Mouse (Mus musculus) right cerebral cortex, postnatal 4 days (tissue): ENCODE measurements around the gene Lgi4.

Source experiments
- DNase-seq: peaks from one replicate; pipeline ENCODE4 v3.0.0-alpha.2; 2022

Lgi4 gene

GRCm38 (mm10) chr7:31052636-31053434 lies 6.3 kb upstream of the Lgi4 start:
- peak; percentile 48 for DNase-seq

GRCm38 (mm10) chr7:31053882-31054447 lies 5.2 kb upstream of the Lgi4 start:
- DNase-seq = no peak

- DNase-seq = no peak
These were observed 4.4 kb upstream of the Lgi4 start for GRCm38 (mm10) chr7:31054661-31055320.

GRCm38 (mm10) chr7:31055354-31055824 lies 3.8 kb upstream of the Lgi4 start:
- DNase-seq = peak; percentile 62

GRCm38 (mm10) chr7:31055883-31056282 lies 3.3 kb upstream of the Lgi4 start:
- no peak for DNase-seq

- DNase-seq = no peak
These were observed 2.7 kb upstream of the Lgi4 start for GRCm38 (mm10) chr7:31056448-31056847.

GRCm38 (mm10) chr7:31057071-31057470 lies 2.1 kb upstream of the Lgi4 start, which contains the start of gene Fxyd1:
Gene Fxyd1 (minus strand): TSS chr7:31057199.
- DNase-seq = no peak

- DNase-seq = no peak
These were observed 1.4 kb upstream of the Lgi4 start for GRCm38 (mm10) chr7:31057730-31058129.

- DNase-seq = no peak
These were observed 931 bp upstream of the Lgi4 start for GRCm38 (mm10) chr7:31058211-31058610.

GRCm38 (mm10) chr7:31059919-31060620 lies 928 bp downstream of the Lgi4 start:
- DNase-seq = no peak

GRCm38 (mm10) chr7:31060621-31061010 lies 1.5 kb downstream of the Lgi4 start:
- DNase-seq = no peak

GRCm38 (mm10) chr7:31063074-31063560 lies 4.0 kb downstream of the Lgi4 start:
- no peak for DNase-seq

- peak; percentile 37 for DNase-seq
These were observed 8.7 kb downstream of the Lgi4 start for GRCm38 (mm10) chr7:31067836-31068235.

GRCm38 (mm10) chr7:31069491-31069890 lies 10.3 kb downstream of the Lgi4 start:
- no peak for DNase-seq

GRCm38 (mm10) chr7:31070324-31070723 lies 11.2 kb downstream of the Lgi4 start:
- DNase-seq = no peak

GRCm38 (mm10) chr7:31072326-31072725 lies 13.2 kb downstream of the Lgi4 start:
- no peak for DNase-seq

- no peak for DNase-seq
These were observed 14.4 kb downstream of the Lgi4 start for GRCm38 (mm10) chr7:31073546-31073945.

- DNase-seq = no peak
These were observed 15.0 kb downstream of the Lgi4 start for GRCm38 (mm10) chr7:31074061-31074712.

GRCm38 (mm10) chr7:31074713-31075069 lies 15.5 kb downstream of the Lgi4 start:
- no peak for DNase-seq

GRCm38 (mm10) chr7:31076492-31076891 lies 17.4 kb downstream of the Lgi4 start, which contains the start of gene Fxyd3:
Gene Fxyd3 (minus strand): TSS chr7:31076704.
- no peak for DNase-seq

GRCm38 (mm10) chr7:31077470-31077869 lies 18.3 kb downstream of the Lgi4 start:
- no peak for DNase-seq

GRCm38 (mm10) chr7:31077885-31078445 lies 18.8 kb downstream of the Lgi4 start:
- DNase-seq = peak; percentile 42
